Mouse (Mus musculus): ENCODE measurements around the gene Miga1. TPM values are rescaled to one million over a fixed set of nuclear protein-coding genes. Genes with fewer than 3 reads are reported as not detected.

The Miga1 gene
- polyA plus RNA-seq, 1 experiment from 2014 or later = 19.0 TPM

GRCm38 (mm10) chr3:152282126-152282525 is 58.1 kb downstream of the Miga1 start:
- peaks cover 18% of the 10 kb centered on the region for H3K36me3 ChIP-seq (ENCODE audit: control insufficient read depth, insufficient read depth, low read length)
- no peak for ATAC-seq
- no peak overlapping the region for H3K4me2 ChIP-seq (ENCODE audit: low read length)
- H3K4me3 ChIP-seq (ENCODE audit: low read length) = no peak overlapping the region
- H3K27ac ChIP-seq (ENCODE audit: low read depth, low read length) = no peak overlapping the region
- no peaks in the 10 kb centered on the region for H3K4me1 ChIP-seq (ENCODE audit: control insufficient read depth, insufficient read depth, low read depth, low read length)
- H3K27me3 ChIP-seq (replicated peaks; ENCODE audit: control insufficient read depth, insufficient read depth, low read length) = no peaks in the 10 kb centered on the region
- no peak overlapping the region for H3K9ac ChIP-seq (ENCODE audit: low read depth, low read length)
- 36% methylated on average over 3 of the region's 3 CpGs for WGBS
- H3K9me3 ChIP-seq (ENCODE audit: control insufficient read depth, low read length) = no peaks in the 10 kb centered on the region

DNA sequence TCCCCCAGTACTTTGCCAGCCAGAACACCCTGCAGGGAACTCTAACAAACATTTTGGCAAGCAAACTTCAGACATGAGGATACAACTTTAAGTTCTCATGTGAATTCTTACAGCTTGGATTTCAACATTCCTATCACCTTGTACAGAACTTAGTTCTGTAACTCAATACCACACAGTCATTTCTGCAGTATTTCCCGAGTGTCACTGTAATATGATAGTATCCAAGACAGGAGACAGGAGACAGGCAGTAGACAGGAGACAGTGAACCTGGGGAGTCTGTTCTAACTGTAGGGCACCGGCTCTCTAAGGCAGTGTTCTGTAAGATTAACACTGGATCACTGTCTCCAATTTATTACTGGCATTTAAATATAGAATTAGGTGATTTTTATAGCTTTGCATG is 61.8 kb downstream of the Miga1 start:
- WGBS = 86% methylated on average over 2 of the region's 2 CpGs
- H3K36me3 ChIP-seq (ENCODE audit: control insufficient read depth, insufficient read depth, low read length) = peaks cover 28% of the 10 kb centered on the region

DNA sequence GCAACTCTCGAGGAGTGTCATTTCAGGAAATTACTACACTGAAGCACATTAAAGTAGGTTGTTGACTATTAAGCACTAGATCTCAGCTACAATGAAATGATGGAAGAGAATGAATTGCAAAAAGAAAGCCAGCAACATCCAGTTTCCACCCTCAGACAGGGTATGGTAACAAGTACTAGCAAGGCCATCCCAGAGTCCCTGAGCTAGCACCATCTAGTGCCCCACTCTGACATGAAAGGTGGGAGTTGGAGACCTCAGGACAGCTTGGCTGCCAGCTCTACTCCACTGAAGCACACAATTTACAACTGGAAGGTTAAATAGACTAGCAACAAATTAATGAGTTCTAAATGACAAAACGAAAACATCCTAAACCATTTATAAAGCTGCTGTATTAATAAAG is 62.3 kb downstream of the Miga1 start:
- H3K4me3 ChIP-seq (ENCODE audit: low read length) = no peak overlapping the region
- H3K4me2 ChIP-seq (ENCODE audit: low read length) = no peak overlapping the region
- no peak for ATAC-seq
- no peak overlapping the region for H3K27ac ChIP-seq (ENCODE audit: low read depth, low read length)
- peaks cover 24% of the 10 kb centered on the region for H3K36me3 ChIP-seq (ENCODE audit: control insufficient read depth, insufficient read depth, low read length)
- no peaks in the 10 kb centered on the region for H3K4me1 ChIP-seq (ENCODE audit: control insufficient read depth, insufficient read depth, low read depth, low read length)
- H3K9ac ChIP-seq (ENCODE audit: low read depth, low read length) = no peak overlapping the region
- H3K27me3 ChIP-seq (replicated peaks; ENCODE audit: control insufficient read depth, insufficient read depth, low read length) = no peaks in the 10 kb centered on the region
- WGBS = 96% methylated on average over 2 of the region's 2 CpGs
- no peaks in the 10 kb centered on the region for H3K9me3 ChIP-seq (ENCODE audit: control insufficient read depth, low read length)

More for the DNA sequence above, 61.8 kb downstream of the Miga1 start:
- H3K9ac ChIP-seq (ENCODE audit: low read depth, low read length) = no peak overlapping the region
- no peak overlapping the region for H3K27ac ChIP-seq (ENCODE audit: low read depth, low read length)
- no peaks in the 10 kb centered on the region for H3K27me3 ChIP-seq (replicated peaks; ENCODE audit: control insufficient read depth, insufficient read depth, low read length)
- H3K4me1 ChIP-seq (ENCODE audit: control insufficient read depth, insufficient read depth, low read depth, low read length) = no peaks in the 10 kb centered on the region
- H3K4me3 ChIP-seq (ENCODE audit: low read length) = no peak overlapping the region
- no peaks in the 10 kb centered on the region for H3K9me3 ChIP-seq (ENCODE audit: control insufficient read depth, low read length)
- no peak for ATAC-seq
- no peak overlapping the region for H3K4me2 ChIP-seq (ENCODE audit: low read length)

GRCm38 (mm10) chr3:152276935-152277334 is 63.3 kb downstream of the Miga1 start:
- no peaks in the 10 kb centered on the region for H3K4me1 ChIP-seq (ENCODE audit: control insufficient read depth, insufficient read depth, low read depth, low read length)
- no peak overlapping the region for H3K27ac ChIP-seq (ENCODE audit: low read depth, low read length)
- H3K9ac ChIP-seq (ENCODE audit: low read depth, low read length) = no peak overlapping the region
- no peaks in the 10 kb centered on the region for H3K9me3 ChIP-seq (ENCODE audit: control insufficient read depth, low read length)
- WGBS = 90% methylated on average over 3 of the region's 3 CpGs
- no peak overlapping the region for H3K4me3 ChIP-seq (ENCODE audit: low read length)
- no peak for ATAC-seq
- H3K27me3 ChIP-seq (replicated peaks; ENCODE audit: control insufficient read depth, insufficient read depth, low read length) = no peaks in the 10 kb centered on the region
- no peak overlapping the region for H3K4me2 ChIP-seq (ENCODE audit: low read length)
- peaks cover 14% of the 10 kb centered on the region for H3K36me3 ChIP-seq (ENCODE audit: control insufficient read depth, insufficient read depth, low read length)

DNA sequence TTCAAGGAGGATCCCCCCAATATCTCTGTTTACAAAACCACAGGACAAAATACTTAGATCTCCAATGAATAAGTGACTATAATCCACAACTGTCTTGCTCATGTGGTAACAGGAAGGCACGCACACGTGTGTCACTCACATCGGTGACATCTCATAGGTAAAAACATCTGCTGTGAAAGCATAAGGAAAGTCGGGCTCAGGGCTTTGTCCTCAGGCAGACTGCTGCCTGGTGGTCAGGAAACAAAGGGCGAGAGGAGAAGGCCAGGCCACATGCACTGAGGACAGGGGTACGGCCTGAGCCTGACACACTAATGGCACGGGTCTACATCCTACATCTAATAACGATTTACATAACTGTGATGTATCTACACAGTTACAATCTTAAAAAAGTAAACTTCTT is 65.2 kb downstream of the Miga1 start:
- Histone ChIP-seq H3K27ac (ENCODE audit: low read depth, low read length) (no peak overlapping the region), H3K4me2 (ENCODE audit: low read length) (no peak overlapping the region), H3K9me3 (ENCODE audit: control insufficient read depth, low read length) (no peaks in the 10 kb centered on the region), H3K9ac (ENCODE audit: low read depth, low read length) (no peak overlapping the region), H3K27me3 (replicated peaks; ENCODE audit: control insufficient read depth, insufficient read depth, low read length) (no peaks in the 10 kb centered on the region), H3K36me3 (ENCODE audit: control insufficient read depth, insufficient read depth, low read length) (peaks cover 14% of the 10 kb centered on the region), H3K4me1 (ENCODE audit: control insufficient read depth, insufficient read depth, low read depth, low read length) (no peaks in the 10 kb centered on the region), H3K4me3 (ENCODE audit: low read length) (no peak overlapping the region)
- WGBS = 66% methylated on average over 8 of the region's 8 CpGs
- no peak for ATAC-seq

DNA sequence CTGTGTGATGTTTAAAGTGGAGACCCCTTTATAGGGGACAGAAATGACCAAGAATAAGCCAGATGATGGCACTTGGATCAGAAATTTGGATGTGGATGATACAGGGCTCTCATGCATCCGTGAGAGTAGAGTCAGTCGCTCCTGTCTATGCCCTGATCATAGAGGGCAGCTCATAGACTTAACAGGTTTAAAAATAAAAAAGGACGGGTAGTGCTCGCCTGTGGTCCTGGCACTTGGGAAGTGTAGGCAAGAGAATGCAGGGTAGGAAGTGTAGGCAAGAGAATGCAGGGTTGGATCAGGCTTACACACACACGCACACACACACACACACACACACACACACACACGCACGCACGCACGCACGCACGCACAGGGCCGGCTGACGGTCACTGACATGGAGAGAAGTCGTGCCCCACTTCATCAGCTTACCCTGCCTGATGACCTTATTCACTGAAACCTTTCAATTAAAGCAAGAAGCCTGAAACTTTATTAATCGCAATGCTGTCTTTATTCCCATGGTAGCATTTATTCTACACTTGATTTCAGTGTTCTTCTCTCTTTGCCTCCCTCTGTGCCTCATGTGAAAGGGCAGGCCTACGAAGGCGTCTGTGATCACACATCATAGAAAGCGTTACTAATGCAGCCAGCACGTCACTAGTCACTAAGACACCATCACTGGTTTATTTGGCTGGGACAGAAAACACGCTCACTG is 67.1 kb downstream of the Miga1 start:
- no peak for ATAC-seq
- Histone ChIP-seq H3K9me3 (ENCODE audit: control insufficient read depth, low read length) (no peaks in the 10 kb centered on the region), H3K4me1 (ENCODE audit: control insufficient read depth, insufficient read depth, low read depth, low read length) (no peaks in the 10 kb centered on the region), H3K36me3 (ENCODE audit: control insufficient read depth, insufficient read depth, low read length) (peaks cover 14% of the 10 kb centered on the region), H3K9ac (ENCODE audit: low read depth, low read length) (no peak overlapping the region), H3K4me3 (ENCODE audit: low read length) (no peak overlapping the region), H3K4me2 (ENCODE audit: low read length) (no peak overlapping the region), H3K27me3 (replicated peaks; ENCODE audit: control insufficient read depth, insufficient read depth, low read length) (no peaks in the 10 kb centered on the region), H3K27ac (ENCODE audit: low read depth, low read length) (no peak overlapping the region)
- 77% methylated on average over 19 of the region's 20 CpGs for WGBS

- Histone ChIP-seq H3K27ac (ENCODE audit: low read depth, low read length) (no peak overlapping the region), H3K9me3 (ENCODE audit: control insufficient read depth, low read length) (no peaks in the 10 kb centered on the region), H3K4me1 (ENCODE audit: control insufficient read depth, insufficient read depth, low read depth, low read length) (no peaks in the 10 kb centered on the region), H3K36me3 (ENCODE audit: control insufficient read depth, insufficient read depth, low read length) (peaks cover 14% of the 10 kb centered on the region), H3K4me2 (ENCODE audit: low read length) (no peak overlapping the region), H3K27me3 (replicated peaks; ENCODE audit: control insufficient read depth, insufficient read depth, low read length) (peaks cover 3% of the 10 kb centered on the region), H3K4me3 (ENCODE audit: low read length) (no peak overlapping the region), H3K9ac (ENCODE audit: low read depth, low read length) (no peak overlapping the region)
- ATAC-seq = no peak
- 83% methylated on average over 6 of the region's 6 CpGs for WGBS
Measured at GRCm38 (mm10) chr3:152271876-152272275, 68.3 kb downstream of the Miga1 start.

- no peak overlapping the region for H3K27ac ChIP-seq (ENCODE audit: low read depth, low read length)
- peaks cover 10% of the 10 kb centered on the region for H3K36me3 ChIP-seq (ENCODE audit: control insufficient read depth, insufficient read depth, low read length)
- no peak overlapping the region for H3K4me3 ChIP-seq (ENCODE audit: low read length)
- WGBS = 92% methylated on average over 10 of the region's 10 CpGs
- H3K9ac ChIP-seq (ENCODE audit: low read depth, low read length) = no peak overlapping the region
- ATAC-seq = no peak
- H3K9me3 ChIP-seq (ENCODE audit: control insufficient read depth, low read length) = no peaks in the 10 kb centered on the region
- peaks cover 6% of the 10 kb centered on the region for H3K27me3 ChIP-seq (replicated peaks; ENCODE audit: control insufficient read depth, insufficient read depth, low read length)
- peaks cover under 1% of the 10 kb centered on the region; the same call in 1 of the 2 replicates for H3K4me1 ChIP-seq (ENCODE audit: control insufficient read depth, insufficient read depth, low read depth, low read length)
- H3K4me2 ChIP-seq (ENCODE audit: low read length) = no peak overlapping the region
Measured at GRCm38 (mm10) chr3:152271071-152271710, 69.0 kb downstream of the Miga1 start.

GRCm38 (mm10) chr3:152268099-152268498 is 72.1 kb downstream of the Miga1 start:
- no peak for ATAC-seq
- Histone ChIP-seq H3K27ac (ENCODE audit: low read depth, low read length) (no peak overlapping the region), H3K9ac (ENCODE audit: low read depth, low read length) (no peak overlapping the region), H3K4me3 (ENCODE audit: low read length) (no peak overlapping the region), H3K4me2 (ENCODE audit: low read length) (no peak overlapping the region), H3K4me1 (ENCODE audit: control insufficient read depth, insufficient read depth, low read depth, low read length) (peaks cover 12% of the 10 kb centered on the region), H3K27me3 (replicated peaks; ENCODE audit: control insufficient read depth, insufficient read depth, low read length) (peaks cover 9% of the 10 kb centered on the region), H3K9me3 (ENCODE audit: control insufficient read depth, low read length) (no peaks in the 10 kb centered on the region), H3K36me3 (ENCODE audit: control insufficient read depth, insufficient read depth, low read length) (no peaks in the 10 kb centered on the region)
- WGBS = 93% methylated on average over 14 of the region's 14 CpGs
